Mouse (Mus musculus): ENCODE data around the gene Hadha. TPM values are rescaled to one million over a fixed set of nuclear protein-coding genes. Genes with fewer than 3 reads are reported as not detected.
A peak's percentile ranks its signal among the peaks of the same experiment; 100 is the strongest.

The Hadha gene
- polyA plus RNA-seq, 1 experiment from 2014 or later: 143 TPM

DNA sequence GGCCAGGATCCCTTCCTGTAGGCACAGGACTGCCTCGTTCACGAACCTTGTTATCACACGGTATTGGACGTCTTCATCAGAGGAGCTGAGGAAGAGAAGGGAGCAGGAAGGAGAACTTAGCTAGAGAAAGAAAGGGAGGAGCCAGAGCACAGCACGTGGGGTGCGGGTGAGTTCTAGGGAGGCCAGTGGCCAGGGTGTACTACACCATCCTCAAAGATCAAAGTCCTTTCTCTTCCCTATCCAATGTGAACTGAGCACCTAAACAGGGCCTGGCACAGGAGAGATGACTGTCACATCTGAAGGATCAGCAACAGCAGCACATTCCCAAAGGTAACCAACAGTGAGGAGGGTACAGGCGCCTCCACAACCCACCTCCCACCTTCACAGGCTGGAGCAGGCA, 34.9 kb downstream of the Hadha start:
- Histone ChIP-seq H3K4me3 (no peak overlapping the region), H3K27me3 (peaks cover 11% of the 10 kb centered on the region), H3K9me3 (no peaks in the 10 kb centered on the region), H3K9ac (no peak overlapping the region), H3K4me1 (peaks cover under 1% of the 10 kb centered on the region; the same call in 1 of the 2 replicates), H3K4me2 (no peak overlapping the region), H3K27ac (no peak overlapping the region), H3K36me3 (peaks cover 65% of the 10 kb centered on the region)
- WGBS: 81% methylated on average over 7 of the region's 7 CpGs
- ATAC-seq (ENCODE audit: borderline replicate concordance, extremely low read depth, low FRiP score, low TSS enrichment): no peak

- H3K9ac ChIP-seq: no peak overlapping the region
- H3K9me3 ChIP-seq: no peaks in the 10 kb centered on the region
- ATAC-seq (ENCODE audit: borderline replicate concordance, extremely low read depth, low FRiP score, low TSS enrichment): no peak
- H3K4me3 ChIP-seq: no peak overlapping the region
- 89% methylated on average over 6 of the region's 6 CpGs for WGBS
- peaks cover 20% of the 10 kb centered on the region for H3K27me3 ChIP-seq
- no peak overlapping the region for H3K4me2 ChIP-seq
- H3K27ac ChIP-seq: no peak overlapping the region
- H3K4me1 ChIP-seq: peaks cover 8% of the 10 kb centered on the region
- H3K36me3 ChIP-seq: peaks cover 56% of the 10 kb centered on the region
Measured at GRCm38 (mm10) chr5:30119163-30119562, 35.8 kb downstream of the Hadha start.

GRCm38 (mm10) chr5:30118018-30118417, 36.9 kb downstream of the Hadha start:
- 59% methylated on average over 1 of the region's 1 CpGs for WGBS
- H3K36me3 ChIP-seq: peaks cover 47% of the 10 kb centered on the region

DNA sequence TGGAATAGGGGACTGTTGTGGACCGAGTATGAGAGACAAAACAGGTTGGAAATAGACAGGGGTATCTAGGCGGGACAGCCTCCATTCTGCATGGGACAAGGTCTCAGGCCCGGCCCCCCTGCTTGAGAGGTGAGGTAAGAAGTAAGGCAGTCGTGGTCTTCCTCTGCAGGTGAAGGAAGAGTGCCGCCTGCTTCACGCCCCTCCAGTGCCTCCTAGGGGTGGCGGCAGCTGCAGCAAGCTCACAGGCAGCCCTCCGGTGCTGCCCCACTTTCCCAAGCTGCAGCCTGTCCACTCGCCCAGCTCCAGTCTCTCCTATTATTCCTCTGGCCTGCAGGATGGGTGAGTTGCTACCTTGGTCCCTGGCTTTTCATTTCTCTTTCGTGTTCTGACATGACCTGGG, 39.2 kb downstream of the Hadha start:
- no peak overlapping the region for H3K4me3 ChIP-seq
- H3K27ac ChIP-seq: no peak overlapping the region
- 23% methylated on average over 10 of the region's 10 CpGs for WGBS
- H3K36me3 ChIP-seq: peaks cover 25% of the 10 kb centered on the region
- H3K9ac ChIP-seq: no peak overlapping the region
- no peaks in the 10 kb centered on the region for H3K9me3 ChIP-seq
- peaks cover 26% of the 10 kb centered on the region for H3K4me1 ChIP-seq
- peaks cover 55% of the 10 kb centered on the region for H3K27me3 ChIP-seq
- no peak overlapping the region for H3K4me2 ChIP-seq
- no peak for ATAC-seq (ENCODE audit: borderline replicate concordance, extremely low read depth, low FRiP score, low TSS enrichment)

More at GRCm38 (mm10) chr5:30118018-30118417, 36.9 kb downstream of the Hadha start:
- Histone ChIP-seq H3K4me2 (no peak overlapping the region), H3K4me3 (no peak overlapping the region), H3K9ac (no peak overlapping the region), H3K27ac (no peak overlapping the region), H3K27me3 (peaks cover 32% of the 10 kb centered on the region), H3K4me1 (peaks cover 17% of the 10 kb centered on the region), H3K9me3 (no peaks in the 10 kb centered on the region)
- ATAC-seq (ENCODE audit: borderline replicate concordance, extremely low read depth, low FRiP score, low TSS enrichment): no peak

- WGBS: 2% methylated on average over 28 of the region's 28 CpGs
- H3K27me3 ChIP-seq: peaks cover 64% of the 10 kb centered on the region
- no peaks in the 10 kb centered on the region for H3K9me3 ChIP-seq
- peaks cover 31% of the 10 kb centered on the region for H3K4me1 ChIP-seq
- H3K4me2 ChIP-seq: peak overlapping the region; percentile 98
- peaks cover 15% of the 10 kb centered on the region for H3K36me3 ChIP-seq
- no peak for ATAC-seq (ENCODE audit: borderline replicate concordance, extremely low read depth, low FRiP score, low TSS enrichment)
- no peak overlapping the region for H3K27ac ChIP-seq
- H3K9ac ChIP-seq: peak overlapping the region; percentile 47
- peak overlapping the region; percentile 60 for H3K4me3 ChIP-seq
Measured at GRCm38 (mm10) chr5:30114761-30115140, 40.2 kb downstream of the Hadha start.

DNA sequence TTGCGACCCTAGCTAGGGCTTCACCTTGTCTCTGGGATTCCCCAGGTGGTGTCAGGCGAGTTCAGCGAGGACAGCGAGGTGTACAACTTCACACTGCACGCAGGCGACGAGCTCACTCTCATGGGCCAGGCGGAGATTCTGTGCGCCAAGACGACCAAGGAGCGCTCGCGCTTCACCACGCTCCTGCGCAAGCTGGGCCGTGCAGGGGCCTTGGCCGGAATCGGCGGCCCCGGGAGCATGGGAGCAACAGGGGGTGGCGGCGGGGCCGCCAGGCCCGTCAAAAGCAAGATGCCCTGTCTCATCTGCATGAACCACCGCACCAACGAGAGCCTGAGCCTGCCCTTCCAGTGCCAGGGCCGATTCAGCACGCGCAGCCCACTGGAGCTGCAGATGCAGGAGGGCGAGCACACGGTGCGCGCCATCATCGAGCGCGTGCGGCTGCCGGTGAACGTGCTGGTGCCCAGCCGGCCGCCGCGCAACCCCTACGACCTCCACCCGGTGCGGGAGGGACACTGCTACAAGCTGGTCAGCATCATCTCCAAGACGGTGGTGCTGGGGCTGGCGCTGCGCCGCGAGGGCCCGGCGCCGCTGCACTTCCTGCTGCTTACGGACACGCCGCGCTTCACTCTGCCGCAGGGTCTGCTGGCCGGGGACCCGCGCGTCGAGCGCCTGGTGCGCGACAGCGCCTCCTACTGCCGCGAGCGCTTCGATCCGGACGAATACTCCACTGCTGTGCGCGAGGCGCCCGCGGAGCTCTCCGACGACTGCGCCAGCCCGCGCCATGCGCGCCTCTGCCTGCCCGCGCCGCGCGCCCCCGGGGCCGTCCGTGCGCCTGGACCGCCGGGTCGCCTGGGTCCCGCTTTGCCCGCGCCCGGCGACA, 40.8 kb downstream of the Hadha start:
- Histone ChIP-seq H3K27me3 (peaks cover 71% of the 10 kb centered on the region), H3K9ac (peak overlapping the region; percentile 47), H3K4me2 (peak overlapping the region; percentile 98), H3K4me3 (peak overlapping the region; percentile 60), H3K9me3 (no peaks in the 10 kb centered on the region), H3K4me1 (peaks cover 31% of the 10 kb centered on the region), H3K27ac (no peak overlapping the region), H3K36me3 (peaks cover 9% of the 10 kb centered on the region; the same call in 1 of the 2 replicates)
- under 1% methylated on average over 93 of the region's 103 CpGs for WGBS
- ATAC-seq (ENCODE audit: borderline replicate concordance, extremely low read depth, low FRiP score, low TSS enrichment): peak; percentile 84

- H3K4me2 ChIP-seq: no peak overlapping the region
- H3K4me1 ChIP-seq: peaks cover 31% of the 10 kb centered on the region
- no peak for ATAC-seq (ENCODE audit: borderline replicate concordance, extremely low read depth, low FRiP score, low TSS enrichment)
- H3K27ac ChIP-seq: no peak overlapping the region
- no peak overlapping the region for H3K4me3 ChIP-seq
- H3K36me3 ChIP-seq: no peaks in the 10 kb centered on the region
- peaks cover 85% of the 10 kb centered on the region for H3K27me3 ChIP-seq
- 83% methylated on average over 3 of the region's 3 CpGs for WGBS
- no peaks in the 10 kb centered on the region for H3K9me3 ChIP-seq
- H3K9ac ChIP-seq: no peak overlapping the region
Measured at GRCm38 (mm10) chr5:30112533-30113068, 42.4 kb downstream of the Hadha start.

- no peak for ATAC-seq (ENCODE audit: borderline replicate concordance, extremely low read depth, low FRiP score, low TSS enrichment)
- H3K4me1 ChIP-seq: peaks cover 31% of the 10 kb centered on the region
- H3K27ac ChIP-seq: no peak overlapping the region
- H3K4me3 ChIP-seq: no peak overlapping the region
- 68% methylated on average over 3 of the region's 3 CpGs for WGBS
- H3K36me3 ChIP-seq: no peaks in the 10 kb centered on the region
- H3K27me3 ChIP-seq: peaks cover 93% of the 10 kb centered on the region
- no peaks in the 10 kb centered on the region for H3K9me3 ChIP-seq
- H3K9ac ChIP-seq: no peak overlapping the region
- peak overlapping the region; percentile 48; the same call in 1 of the 2 replicates for H3K4me2 ChIP-seq
Measured at GRCm38 (mm10) chr5:30111771-30112170, 43.2 kb downstream of the Hadha start.

DNA sequence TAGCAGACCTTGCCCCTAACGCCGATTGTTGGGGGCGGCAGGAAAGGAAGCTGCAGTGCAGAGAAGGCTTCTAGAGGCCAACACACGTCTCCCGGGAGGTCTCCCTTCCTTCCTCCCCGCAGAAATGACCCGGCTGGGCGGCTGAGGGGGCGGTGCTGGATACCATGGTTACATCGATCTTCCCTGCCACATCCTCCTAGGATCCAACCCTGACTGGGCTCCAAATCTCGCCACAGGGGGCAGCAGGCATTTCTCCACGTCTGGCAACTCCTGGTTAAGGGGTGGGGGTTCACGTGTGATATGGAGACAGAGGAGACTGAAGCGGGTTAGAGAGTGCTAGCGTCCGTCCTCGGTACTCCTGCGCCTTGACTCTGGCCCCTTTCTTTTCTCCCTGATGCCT, 43.8 kb downstream of the Hadha start:
- Histone ChIP-seq H3K4me1 (peaks cover 31% of the 10 kb centered on the region), H3K27me3 (peaks cover 99% of the 10 kb centered on the region), H3K4me3 (peak overlapping the region; percentile 13), H3K9me3 (no peaks in the 10 kb centered on the region), H3K27ac (no peak overlapping the region), H3K4me2 (peak overlapping the region; percentile 48), H3K36me3 (no peaks in the 10 kb centered on the region), H3K9ac (no peak overlapping the region)
- peak; percentile 9; the same call in 1 of the 2 replicates for ATAC-seq (ENCODE audit: borderline replicate concordance, extremely low read depth, low FRiP score, low TSS enrichment)
- WGBS: 3% methylated on average over 18 of the region's 18 CpGs

GRCm38 (mm10) chr5:30110371-30111060, 44.4 kb downstream of the Hadha start:
- H3K4me1 ChIP-seq: peaks cover 35% of the 10 kb centered on the region
- H3K4me3 ChIP-seq: peak overlapping the region; percentile 13; the same call in 1 of the 2 replicates
- no peaks in the 10 kb centered on the region for H3K36me3 ChIP-seq
- peaks cover 99% of the 10 kb centered on the region for H3K27me3 ChIP-seq
- H3K9ac ChIP-seq: no peak overlapping the region
- H3K27ac ChIP-seq: no peak overlapping the region
- no peaks in the 10 kb centered on the region for H3K9me3 ChIP-seq
- no peak for ATAC-seq (ENCODE audit: borderline replicate concordance, extremely low read depth, low FRiP score, low TSS enrichment)
- H3K4me2 ChIP-seq: peak overlapping the region; percentile 48
- WGBS: 13% methylated on average over 22 of the region's 22 CpGs

DNA sequence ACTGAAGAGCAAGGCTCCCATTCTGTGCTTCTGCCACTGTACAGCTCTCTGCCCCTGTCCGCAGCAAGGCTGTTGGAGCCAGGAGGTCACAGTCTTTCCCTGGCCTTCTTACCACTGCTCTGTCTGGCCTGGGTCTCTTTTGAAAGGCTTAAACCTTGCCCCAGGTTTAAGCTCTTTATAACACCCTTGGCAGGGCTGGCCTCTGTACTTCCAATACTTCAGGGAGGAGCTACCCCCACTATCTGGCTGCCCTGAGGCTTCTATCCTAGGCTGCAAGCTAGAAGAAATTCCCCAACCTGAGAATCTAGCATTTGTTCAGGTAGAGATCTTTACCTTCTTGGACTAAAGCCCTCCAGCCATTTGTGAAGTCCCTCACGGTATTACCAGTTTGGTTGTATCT, 45.1 kb downstream of the Hadha start:
- peaks cover 99% of the 10 kb centered on the region for H3K27me3 ChIP-seq
- no peak for ATAC-seq (ENCODE audit: borderline replicate concordance, extremely low read depth, low FRiP score, low TSS enrichment)
- no peaks in the 10 kb centered on the region for H3K9me3 ChIP-seq

GRCm38 (mm10) chr5:30108233-30108632, 46.7 kb downstream of the Hadha start:
- 71% methylated on average over 6 of the region's 6 CpGs for WGBS
- Histone ChIP-seq H3K9me3 (no peaks in the 10 kb centered on the region), H3K27me3 (peaks cover 99% of the 10 kb centered on the region), H3K9ac (no peak overlapping the region), H3K4me2 (no peak overlapping the region), H3K36me3 (no peaks in the 10 kb centered on the region), H3K27ac (no peak overlapping the region), H3K4me1 (peaks cover 26% of the 10 kb centered on the region), H3K4me3 (no peak overlapping the region)
- ATAC-seq (ENCODE audit: borderline replicate concordance, extremely low read depth, low FRiP score, low TSS enrichment): no peak

More for the DNA sequence above, 45.1 kb downstream of the Hadha start:
- no peak overlapping the region for H3K4me3 ChIP-seq
- no peak overlapping the region for H3K27ac ChIP-seq
- H3K36me3 ChIP-seq: no peaks in the 10 kb centered on the region
- no peak overlapping the region for H3K9ac ChIP-seq
- WGBS: 58% methylated on average over 2 of the region's 2 CpGs
- no peak overlapping the region for H3K4me2 ChIP-seq
- H3K4me1 ChIP-seq: peaks cover 39% of the 10 kb centered on the region
